ENCODE assay signal across 10 mouse cellular contexts in the genomic region with DNA sequence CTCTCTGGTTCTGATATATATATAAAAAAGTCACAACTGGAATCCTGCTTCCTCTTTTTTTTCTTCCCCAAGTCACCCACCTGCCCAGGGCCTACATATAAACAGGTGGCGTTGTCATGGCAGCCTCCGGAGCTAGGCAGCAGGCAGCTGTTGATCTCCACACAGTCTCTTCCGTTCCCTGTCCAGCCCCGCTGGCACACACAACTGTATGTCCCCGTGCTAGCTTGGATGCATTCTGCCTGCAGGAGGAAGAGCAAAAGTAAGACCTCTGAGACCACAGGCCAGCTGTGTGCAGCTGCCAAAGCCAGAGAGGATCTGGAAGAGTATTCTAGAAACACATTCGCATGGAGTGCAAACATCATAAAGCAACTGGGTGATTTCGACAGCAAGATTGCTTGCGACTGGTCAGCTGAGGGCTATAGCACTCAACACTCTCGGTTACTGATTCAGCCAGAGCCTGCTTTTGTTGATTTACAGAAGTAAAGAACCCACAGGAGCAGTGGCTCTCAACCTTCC.
A peak's percentile ranks its signal among the peaks of the same experiment; 100 is the strongest.
DNase-seq lines count a peak whose midpoint lies in the region; ATAC-seq and TF ChIP-seq lines count a peak whose summit lies in the region.
"Had no signal": no experiment of that assay in that cellular context is flagged by ENCODE, and none has a peak within 500 bp of the region (broad histone marks: within the 10 kb centered on the region; RNA-seq: fewer than 3 reads in every experiment).

No protein-coding gene starts in this region.

- H3K4me3 ChIP-seq in hindbrain, postnatal 0 days (ENCODE audit: low read length): no peak overlapping the region
- no peak overlapping the region for H3K4me3 ChIP-seq in hindbrain, embryonic 16.5 days (ENCODE audit: low read length)
- no peak overlapping the region for H3K4me3 ChIP-seq in kidney, embryonic 14.5 days (ENCODE audit: low read length)
- H3K4me3 ChIP-seq: midbrain, embryonic 10.5 days had no signal

- H3K9ac ChIP-seq in hindbrain, postnatal 0 days (replicated peaks; ENCODE audit: low read length): no peak overlapping the region
- no peak overlapping the region for H3K9ac ChIP-seq in hindbrain, embryonic 16.5 days (ENCODE audit: low read depth, low read length)
- no peak overlapping the region for H3K9ac ChIP-seq in kidney, embryonic 14.5 days (ENCODE audit: low read depth, low read length)

- no peaks in the 10 kb centered on the region for H3K9me3 ChIP-seq in hindbrain, postnatal 0 days (ENCODE audit: low read length)
- no peaks in the 10 kb centered on the region for H3K9me3 ChIP-seq in hindbrain, embryonic 16.5 days (ENCODE audit: control insufficient read depth, low read length)
- H3K9me3 ChIP-seq in kidney, embryonic 14.5 days (ENCODE audit: control insufficient read depth, low read length): no peaks in the 10 kb centered on the region
- H3K9me3 ChIP-seq: midbrain, embryonic 10.5 days had no signal

- no peak overlapping the region for H3K4me2 ChIP-seq in hindbrain, postnatal 0 days (ENCODE audit: low read depth, low read length)
- H3K4me2 ChIP-seq in hindbrain, embryonic 16.5 days (ENCODE audit: low read length): no peak overlapping the region
- H3K4me2 ChIP-seq in kidney, embryonic 14.5 days (replicated peaks; ENCODE audit: low read depth, low read length): no peak overlapping the region

- H3K27ac ChIP-seq in hindbrain, postnatal 0 days: no peak overlapping the region
- no peak overlapping the region for H3K27ac ChIP-seq in hindbrain, embryonic 16.5 days (ENCODE audit: low read depth, low read length)
- no peak overlapping the region for H3K27ac ChIP-seq in kidney, embryonic 14.5 days (ENCODE audit: low read depth, low read length)
- H3K27ac ChIP-seq: midbrain, embryonic 10.5 days had no signal

- H3K27me3 ChIP-seq in hindbrain, postnatal 0 days (ENCODE audit: insufficient read depth, low read length): no peaks in the 10 kb centered on the region
- H3K27me3 ChIP-seq in hindbrain, embryonic 16.5 days (replicated peaks; ENCODE audit: control insufficient read depth, insufficient read depth, low read length): no peaks in the 10 kb centered on the region
- H3K27me3 ChIP-seq in kidney, embryonic 14.5 days (ENCODE audit: control insufficient read depth, insufficient read depth, low read length): no peaks in the 10 kb centered on the region

- H3K4me1 ChIP-seq in hindbrain, postnatal 0 days (ENCODE audit: insufficient read depth, low read length): no peaks in the 10 kb centered on the region
- no peaks in the 10 kb centered on the region for H3K4me1 ChIP-seq in hindbrain, embryonic 16.5 days (ENCODE audit: control insufficient read depth, insufficient read depth, low read depth, low read length)
- H3K4me1 ChIP-seq in kidney, embryonic 14.5 days (ENCODE audit: control insufficient read depth, insufficient read depth, low read length): peaks cover 7% of the 10 kb centered on the region; the same call in 1 of the 2 replicates

- no peaks in the 10 kb centered on the region for H3K36me3 ChIP-seq in hindbrain, postnatal 0 days (ENCODE audit: insufficient read depth, low read length)
- H3K36me3 ChIP-seq in hindbrain, embryonic 16.5 days (ENCODE audit: control insufficient read depth, insufficient read depth, low read length): no peaks in the 10 kb centered on the region
- no peaks in the 10 kb centered on the region for H3K36me3 ChIP-seq in kidney, embryonic 14.5 days (ENCODE audit: control insufficient read depth, insufficient read depth, low read length)
- H3K36me3 ChIP-seq: midbrain, embryonic 10.5 days had no signal

- WGBS in hindbrain, postnatal 0 days: 68% methylated on average over 9 of the region's 9 CpGs
- 70% methylated on average over 9 of the region's 9 CpGs for WGBS in hindbrain, embryonic 16.5 days
- 59% methylated on average over 9 of the region's 9 CpGs for WGBS in kidney, embryonic 14.5 days

- no peak for DNase-seq in hindbrain, postnatal 0 days (ENCODE audit: low spot score)
- DNase-seq in c-Kit-positive CD71-negative TER-119-negative erythroid progenitor cells, embryonic 14.5 days (ENCODE audit: low read depth): peak; percentile 6
- peak; percentile 2 for DNase-seq in skeletal muscle tissue, adult 2 months (ENCODE audit: low read depth, low spot score)
- DNase-seq in cerebellum, postnatal 4 days (ENCODE audit: low spot score in 2 of 2): no peak
- no peak for DNase-seq in cerebellum, adult 9-11 months
- no peak for DNase-seq in frontal cortex, postnatal 14 days (ENCODE audit: low spot score in 2 of 2)
- DNase-seq: layer of hippocampus, adult 9-11 months had no signal

- TF ChIP-seq CTCF in hindbrain, postnatal 0 days (IDR thresholded peaks at IDR 0.05; ENCODE audit: low read depth): no peak

- 0 out of 2 replicates have a peak, but pooled peaks have one; percentile 45 for ATAC-seq in hindbrain, postnatal 0 days
- no peak for ATAC-seq in hindbrain, embryonic 16.5 days
- peak; percentile 68 for ATAC-seq in kidney, embryonic 14.5 days (ENCODE audit: low FRiP score, low TSS enrichment)

Comparison
In these comparisons a context has a peak if more than half of its experiments do, and no peak if none do; other contexts are left out.
1. DNase-seq: peak in c-Kit-positive CD71-negative TER-119-negative erythroid progenitor cells, embryonic 14.5 days (single experiment) and skeletal muscle tissue, adult 2 months (single experiment); none in hindbrain, postnatal 0 days (single experiment), cerebellum, postnatal 4 days (0 of 2), cerebellum, adult 9-11 months (single experiment) and frontal cortex, postnatal 14 days (0 of 2).